Mouse (Mus musculus): ENCODE measurements around the gene Fam83c. TPM values are rescaled to one million over a fixed set of nuclear protein-coding genes. Genes with fewer than 3 reads are reported as not detected.

Gene Fam83c
- polyA plus RNA-seq, 1 experiment from 2014 or later: 0.07 TPM

DNA sequence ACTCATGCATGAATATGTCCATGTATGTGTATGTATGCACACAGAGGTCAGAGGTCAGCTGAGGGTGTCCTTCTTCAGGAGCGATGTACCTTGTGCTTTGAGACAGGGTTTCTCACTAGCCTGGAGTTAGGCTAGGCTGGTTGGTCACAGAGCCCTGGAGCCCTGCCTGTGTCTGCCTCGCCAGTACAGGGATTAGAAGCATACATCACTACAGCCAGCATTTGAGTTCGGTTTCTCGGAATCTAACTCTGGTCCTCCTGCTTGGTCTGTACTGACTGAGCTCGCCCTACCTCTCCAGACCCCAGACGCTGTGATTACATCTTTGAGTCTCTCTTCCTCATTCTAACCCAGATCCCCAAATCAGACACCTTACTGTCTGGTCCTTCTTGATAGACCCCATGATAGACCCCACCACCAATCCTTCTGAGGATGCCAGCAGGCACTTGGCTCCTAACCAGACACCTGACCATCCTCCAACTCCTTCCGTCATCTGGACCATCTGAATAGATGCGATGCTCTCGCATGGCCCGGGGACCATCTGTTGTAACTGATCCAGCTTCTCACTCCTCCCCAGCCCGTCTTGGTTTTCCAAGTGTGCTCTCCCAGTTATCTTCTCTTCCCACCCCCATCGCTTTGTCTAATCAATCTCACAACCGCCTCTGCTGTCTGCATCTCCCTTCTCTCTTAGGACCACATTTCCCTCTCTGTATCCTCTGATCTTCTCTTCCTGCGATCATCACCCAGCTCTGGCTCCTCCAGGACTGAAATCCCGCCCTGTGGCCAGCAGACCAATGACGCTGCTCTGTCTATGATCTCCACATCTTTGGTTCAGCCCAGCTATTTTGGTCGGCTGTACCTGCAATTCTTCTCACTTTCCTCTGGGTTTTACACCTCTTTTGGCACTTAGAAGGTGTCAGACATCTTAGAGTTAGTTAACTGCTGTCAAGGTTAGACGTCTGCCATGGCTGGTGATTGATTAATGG, 46.4 kb downstream of the Fam83c start:
- H3K9ac ChIP-seq (ENCODE audit: low read depth, low read length): no peak overlapping the region
- H3K4me1 ChIP-seq (replicated peaks; ENCODE audit: insufficient read depth, low read length): no peaks in the 10 kb centered on the region
- no peaks in the 10 kb centered on the region for H3K9me3 ChIP-seq (replicated peaks; ENCODE audit: low read length)
- no peaks in the 10 kb centered on the region for H3K27me3 ChIP-seq (ENCODE audit: insufficient read depth, low read length)
- WGBS: 49% methylated on average over 18 of the region's 18 CpGs
- TF ChIP-seq CTCF (IDR thresholded peaks at IDR 0.05; ENCODE audit: low read depth): no peak
- H3K4me3 ChIP-seq (replicated peaks; ENCODE audit: low read depth, low read length): no peak overlapping the region
- no peak overlapping the region for H3K4me2 ChIP-seq (ENCODE audit: low read length)
- H3K36me3 ChIP-seq (ENCODE audit: insufficient read depth, low read length): no peaks in the 10 kb centered on the region
- ATAC-seq (replicated peaks; ENCODE audit: low FRiP score, low read depth) (no peak), DNase-seq (ENCODE audit: low spot score) (no peak)
- H3K27ac ChIP-seq: no peak overlapping the region

DNA sequence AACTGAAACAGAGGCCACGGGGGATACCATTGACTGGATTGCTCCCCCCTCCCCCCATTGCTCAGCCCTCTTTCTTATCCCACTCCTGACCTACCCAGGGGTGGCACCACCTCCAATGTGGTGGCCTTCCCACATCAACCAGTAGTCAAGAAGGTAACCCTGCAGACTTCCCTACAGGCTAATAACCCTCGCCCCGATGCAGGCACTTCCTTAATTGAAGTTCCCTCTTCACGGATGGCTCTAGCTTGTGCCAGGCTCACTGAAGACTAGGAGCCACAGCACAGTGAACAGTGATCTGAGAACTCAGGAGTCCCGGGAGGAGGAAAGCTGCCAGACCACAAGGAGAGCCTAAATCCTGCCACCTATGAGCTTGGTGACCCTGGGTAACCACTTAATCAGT, 47.7 kb downstream of the Fam83c start:
- Histone ChIP-seq H3K9ac (ENCODE audit: low read depth, low read length) (no peak overlapping the region), H3K9me3 (replicated peaks; ENCODE audit: low read length) (no peaks in the 10 kb centered on the region), H3K4me2 (ENCODE audit: low read length) (no peak overlapping the region), H3K4me1 (replicated peaks; ENCODE audit: insufficient read depth, low read length) (no peaks in the 10 kb centered on the region), H3K4me3 (replicated peaks; ENCODE audit: low read depth, low read length) (no peak overlapping the region), H3K27me3 (ENCODE audit: insufficient read depth, low read length) (no peaks in the 10 kb centered on the region), H3K36me3 (ENCODE audit: insufficient read depth, low read length) (no peaks in the 10 kb centered on the region), H3K27ac (no peak overlapping the region)
- WGBS: 69% methylated on average over 5 of the region's 5 CpGs
- DNase-seq (ENCODE audit: low spot score) (no peak), ATAC-seq (replicated peaks; ENCODE audit: low FRiP score, low read depth) (no peak)
- TF ChIP-seq CTCF (IDR thresholded peaks at IDR 0.05; ENCODE audit: low read depth): no peak

DNA sequence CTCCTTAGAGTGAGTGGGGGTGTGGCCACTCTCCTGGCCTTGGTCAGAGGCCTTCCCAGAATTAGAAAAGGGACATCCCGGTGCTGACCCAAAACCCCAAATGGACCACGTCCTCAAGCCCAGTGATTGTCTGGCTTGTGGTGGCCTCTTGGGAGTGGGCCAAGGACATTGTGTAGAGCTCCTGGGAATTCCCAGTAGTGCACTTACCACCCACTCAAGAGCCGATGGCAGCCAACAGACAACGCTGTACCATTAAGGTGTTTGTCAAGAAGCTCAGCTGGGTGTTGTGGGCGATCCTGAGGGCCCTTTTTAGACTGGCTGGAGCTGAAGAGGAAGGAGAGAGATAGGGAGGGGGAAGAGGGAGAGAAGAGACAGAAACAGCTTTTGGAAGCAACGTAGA, 50.1 kb downstream of the Fam83c start:
- H3K9me3 ChIP-seq (replicated peaks; ENCODE audit: low read length): no peaks in the 10 kb centered on the region
- WGBS: 80% methylated on average over 6 of the region's 6 CpGs
- no peak overlapping the region for H3K27ac ChIP-seq
- H3K9ac ChIP-seq (ENCODE audit: low read depth, low read length): no peak overlapping the region
- H3K4me3 ChIP-seq (replicated peaks; ENCODE audit: low read depth, low read length): no peak overlapping the region
- H3K36me3 ChIP-seq (ENCODE audit: insufficient read depth, low read length): no peaks in the 10 kb centered on the region
- no peaks in the 10 kb centered on the region for H3K4me1 ChIP-seq (replicated peaks; ENCODE audit: insufficient read depth, low read length)
- no peak for DNase-seq (ENCODE audit: low spot score)
- no peak for TF ChIP-seq CTCF (IDR thresholded peaks at IDR 0.05; ENCODE audit: low read depth)
- no peak overlapping the region for H3K4me2 ChIP-seq (ENCODE audit: low read length)
- H3K27me3 ChIP-seq (ENCODE audit: insufficient read depth, low read length): no peaks in the 10 kb centered on the region
- ATAC-seq (replicated peaks; ENCODE audit: low FRiP score, low read depth): no peak

DNA sequence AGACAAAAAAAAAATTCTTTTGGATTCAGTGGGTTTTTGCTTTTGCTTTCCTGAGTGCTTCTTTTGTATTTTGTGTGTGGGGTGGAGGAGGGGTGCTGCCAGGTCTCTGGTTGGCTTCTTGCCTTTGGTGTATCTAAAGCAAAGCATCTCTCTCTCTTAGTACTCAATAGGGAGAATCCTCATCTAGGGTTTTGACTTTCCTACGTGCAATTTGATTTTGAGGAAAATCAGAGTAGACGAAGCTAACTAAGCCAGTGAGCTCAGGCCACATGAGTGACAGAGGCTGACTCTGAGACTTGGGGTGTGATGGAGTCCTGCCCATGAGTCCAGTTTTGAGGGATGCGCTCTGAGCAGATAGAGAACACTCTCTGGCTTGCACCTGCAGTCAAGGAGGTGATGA, 55.1 kb downstream of the Fam83c start:
- no peak overlapping the region for H3K27ac ChIP-seq
- no peaks in the 10 kb centered on the region for H3K9me3 ChIP-seq (replicated peaks; ENCODE audit: low read length)
- H3K4me1 ChIP-seq (replicated peaks; ENCODE audit: insufficient read depth, low read length): 0 out of 2 replicates have a peak, but pooled peaks cover 4% of the 10 kb centered on the region
- peaks cover 5% of the 10 kb centered on the region for H3K27me3 ChIP-seq (ENCODE audit: insufficient read depth, low read length)
- no peak for ATAC-seq (replicated peaks; ENCODE audit: low FRiP score, low read depth)
- WGBS: 82% methylated on average over 3 of the region's 3 CpGs
- TF ChIP-seq CTCF (IDR thresholded peaks at IDR 0.05; ENCODE audit: low read depth): no peak
- H3K4me2 ChIP-seq (ENCODE audit: low read length): no peak overlapping the region
- no peak overlapping the region for H3K9ac ChIP-seq (ENCODE audit: low read depth, low read length)
- no peaks in the 10 kb centered on the region for H3K36me3 ChIP-seq (ENCODE audit: insufficient read depth, low read length)
- H3K4me3 ChIP-seq (replicated peaks; ENCODE audit: low read depth, low read length): no peak overlapping the region
- DNase-seq (ENCODE audit: low spot score): no peak

DNA sequence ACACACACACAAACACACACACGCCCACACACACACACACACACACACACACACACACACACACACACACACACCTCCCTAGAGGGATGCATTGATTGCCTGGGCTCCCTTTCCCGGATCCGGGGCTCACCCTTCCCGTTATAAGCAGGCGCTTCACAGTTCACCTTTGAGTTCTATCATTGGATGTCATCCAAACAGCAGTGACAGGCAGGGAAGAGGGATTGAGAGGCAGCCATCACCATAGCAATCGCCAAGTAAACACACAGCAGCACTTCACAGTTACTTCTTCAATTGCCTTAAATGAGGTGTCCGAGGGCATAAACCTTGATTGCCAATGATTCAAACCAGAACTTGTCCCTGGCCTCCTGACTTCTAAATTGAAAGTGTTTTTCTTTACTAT, 55.6 kb downstream of the Fam83c start:
- no peaks in the 10 kb centered on the region for H3K36me3 ChIP-seq (ENCODE audit: insufficient read depth, low read length)
- H3K27me3 ChIP-seq (ENCODE audit: insufficient read depth, low read length): peaks cover 9% of the 10 kb centered on the region
- 32% methylated on average over 7 of the region's 7 CpGs for WGBS
- TF ChIP-seq CTCF (IDR thresholded peaks at IDR 0.05; ENCODE audit: low read depth): no peak
- H3K9me3 ChIP-seq (replicated peaks; ENCODE audit: low read length): no peaks in the 10 kb centered on the region
- no peak overlapping the region for H3K4me2 ChIP-seq (ENCODE audit: low read length)
- no peak for DNase-seq (ENCODE audit: low spot score)
- ATAC-seq (replicated peaks; ENCODE audit: low FRiP score, low read depth): no peak
- 0 out of 2 replicates have a peak, but pooled peaks cover 4% of the 10 kb centered on the region for H3K4me1 ChIP-seq (replicated peaks; ENCODE audit: insufficient read depth, low read length)
- H3K9ac ChIP-seq (ENCODE audit: low read depth, low read length): no peak overlapping the region
- H3K27ac ChIP-seq: no peak overlapping the region
- no peak overlapping the region for H3K4me3 ChIP-seq (replicated peaks; ENCODE audit: low read depth, low read length)

DNA sequence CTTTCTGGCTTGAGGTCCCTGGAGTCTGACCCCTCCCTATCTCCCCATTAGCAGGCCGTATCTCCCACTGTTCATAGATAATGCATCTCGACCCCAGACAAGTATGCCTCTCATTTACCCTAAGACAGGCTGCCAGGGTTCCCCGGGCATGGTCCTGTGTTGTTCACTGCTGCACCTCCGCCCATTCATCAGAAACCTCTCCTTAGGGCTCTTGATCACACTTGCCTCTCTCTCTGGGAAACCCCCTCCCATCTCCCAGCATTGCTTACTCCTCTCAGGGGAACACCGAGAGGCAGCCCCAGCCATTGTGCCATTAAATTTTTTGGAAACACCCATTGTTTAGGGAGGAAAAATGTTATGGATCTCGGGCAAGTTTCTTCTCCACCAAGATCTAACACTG, 56.6 kb downstream of the Fam83c start:
- 77% methylated on average over 6 of the region's 6 CpGs for WGBS
- Histone ChIP-seq H3K36me3 (ENCODE audit: insufficient read depth, low read length) (no peaks in the 10 kb centered on the region), H3K4me1 (replicated peaks; ENCODE audit: insufficient read depth, low read length) (0 out of 2 replicates have a peak, but pooled peaks cover 4% of the 10 kb centered on the region), H3K9me3 (replicated peaks; ENCODE audit: low read length) (no peaks in the 10 kb centered on the region), H3K27me3 (ENCODE audit: insufficient read depth, low read length) (peaks cover 15% of the 10 kb centered on the region), H3K4me3 (replicated peaks; ENCODE audit: low read depth, low read length) (no peak overlapping the region), H3K4me2 (ENCODE audit: low read length) (no peak overlapping the region), H3K9ac (ENCODE audit: low read depth, low read length) (no peak overlapping the region), H3K27ac (no peak overlapping the region)
- ATAC-seq (replicated peaks; ENCODE audit: low FRiP score, low read depth): no peak
- TF ChIP-seq CTCF (IDR thresholded peaks at IDR 0.05; ENCODE audit: low read depth): no peak
- DNase-seq (ENCODE audit: low spot score): no peak
